Mouse (Mus musculus) G1E (cell line): ENCODE data around the gene Tmem132b.

Experiments
- CTCF ChIP-seq: IDR thresholded peaks from 2 replicates; pipeline ENCODE4 v1.5.1; 2012; ENCODE audit warnings: low read depth, low read length, inconsistent platforms, mixed read lengths
- GATA1 ChIP-seq: IDR thresholded peaks from 2 replicates; pipeline ENCODE4 v1.6.1; 2012; ENCODE audit warnings: borderline replicate concordance, low read length, inconsistent platforms, mixed read lengths

GRCm38 (mm10) chr5:125508006-125508405 is 23.6 kb upstream of the Tmem132b start:
- no peak for TF ChIP-seq GATA1
- TF ChIP-seq CTCF: no peak
